Mouse (Mus musculus) left cerebral cortex, postnatal 36 days (tissue): ENCODE measurements around the gene Scaf1. TPM values are rescaled to one million over a fixed set of nuclear protein-coding genes. Genes with fewer than 3 reads are reported as not detected.

Experiments used
- DNase-seq, 2 experiments: peaks; one replicate each; pipeline ENCODE4 v3.0.0; 2021 to 2022; ENCODE audit warnings: low spot score in 2 of 2, mixed read lengths in 1 of 2
- intact Hi-C: fragments of 180-260 bp; cut with DNase I; formaldehyde crosslinking; loops from one replicate; pipeline ENCODE4 v1.15.1; 2025
- microRNA-seq: library from miRNA; unstranded; fragments of <30 nt; microRNA quantifications from one replicate; pipeline ENCODE4 v1.2.0, GENCODE M21; 2022
- total RNA-seq, 2 experiments: library from RNA; stranded (reverse); gene quantifications; 2 replicates each; pipeline ENCODE4 v1.2.3; 2021

The Scaf1 gene
- total RNA-seq, 2 experiments from 2014 or later, result 174 to 177 TPM

GRCm38 (mm10) chr7:44964990-44965389 lies 51.2 kb downstream of the Scaf1 start:
- intact Hi-C loops, result no loop called here

GRCm38 (mm10) chr7:44962831-44963230 lies 53.3 kb downstream of the Scaf1 start:
- no peak for DNase-seq

More at GRCm38 (mm10) chr7:44964990-44965389, 51.2 kb downstream of the Scaf1 start:
- no peak for DNase-seq

GRCm38 (mm10) chr7:44962337-44962736 lies 53.8 kb downstream of the Scaf1 start:
- no peak for DNase-seq
- intact Hi-C loops, result no loop called here

More at GRCm38 (mm10) chr7:44962831-44963230, 53.3 kb downstream of the Scaf1 start:
- intact Hi-C loops, result no loop called here

- intact Hi-C loops, result no loop called here
- DNase-seq, result no peak
Measured at GRCm38 (mm10) chr7:44960512-44960910, 55.7 kb downstream of the Scaf1 start.

- DNase-seq, result no peak
- intact Hi-C loops, result loop anchor here (5.0 to 10.0 kb wide), 2 partner anchors 38 to 235 kb away; no protein-coding TSS in a partner anchor
Measured at GRCm38 (mm10) chr7:44959874-44960511, 56.2 kb downstream of the Scaf1 start.

GRCm38 (mm10) chr7:44959281-44959680 lies 56.9 kb downstream of the Scaf1 start:
- intact Hi-C loops, result loop anchor here (5.0 to 10.0 kb wide), 2 partner anchors 37 to 234 kb away; no protein-coding TSS in a partner anchor
- no peak for DNase-seq

GRCm38 (mm10) chr7:44958208-44958607 lies 58.0 kb downstream of the Scaf1 start:
- intact Hi-C loops, result loop anchor here (5.0 to 10.0 kb wide), 2 partner anchors 36 to 233 kb away; no protein-coding TSS in a partner anchor
- DNase-seq, result no peak

GRCm38 (mm10) chr7:44957183-44957835 lies 58.9 kb downstream of the Scaf1 start:
- intact Hi-C loops, result loop anchor here (5.0 to 10.0 kb wide), 2 partner anchors 35 to 233 kb away; no protein-coding TSS in a partner anchor
- DNase-seq, result no peak

GRCm38 (mm10) chr7:44956266-44956665 lies 59.9 kb downstream of the Scaf1 start:
- DNase-seq, result no peak
- intact Hi-C loops, result loop anchor here (5.0 to 10.0 kb wide), 2 partner anchors 34 to 231 kb away; no protein-coding TSS in a partner anchor

- no peak for DNase-seq
- intact Hi-C loops, result loop anchor here (5.0 to 10.0 kb wide), 2 partner anchors 33 to 231 kb away; no protein-coding TSS in a partner anchor
Measured at GRCm38 (mm10) chr7:44955628-44956027, 60.5 kb downstream of the Scaf1 start.

GRCm38 (mm10) chr7:44954091-44954885 lies 61.9 kb downstream of the Scaf1 start:
- intact Hi-C loops, result loop anchor here (10.0 kb wide), 1 partner anchor 229 kb away; no protein-coding TSS in a partner anchor
- DNase-seq, result no peak

- intact Hi-C loops, result loop anchor here (10.0 kb wide), 1 partner anchor 229 kb away; no protein-coding TSS in a partner anchor
- no peak for DNase-seq
Measured at GRCm38 (mm10) chr7:44953561-44953960, 62.6 kb downstream of the Scaf1 start.

Small RNAs within 50 kb of the gene (microRNA-seq; reads per million reads assigned to microRNA genes)
- gene Mir7054, result 1.0 reads per million

Other genes with a start within 250 kb of the Scaf1 start
- 10 to 100 TPM; 28.1 to 32.2 TPM for gene Nup62, start 200.3 kb downstream of the Scaf1 start, total RNA-seq
- 1 to 10 TPM; 2.2 to 2.4 TPM for gene Il4i1, start 200.0 kb downstream of the Scaf1 start, total RNA-seq
- gene Atf5, start 199.7 kb downstream of the Scaf1 start, total RNA-seq, result 10 to 100 TPM; 22.2 to 26.5 TPM
- gene Akt1s1, start 167.4 kb downstream of the Scaf1 start, total RNA-seq, result 10 to 100 TPM; 67.7 to 73.6 TPM
- 10 to 100 TPM; 71.9 to 75.6 TPM for gene Tbc1d17, start 167.3 kb downstream of the Scaf1 start, total RNA-seq
- 10 to 100 TPM; 26.8 TPM for gene Pnkp, start 159.2 kb downstream of the Scaf1 start, total RNA-seq
- 100 to 1,000 TPM; 284 to 285 TPM for gene Ptov1, start 146.6 kb downstream of the Scaf1 start, total RNA-seq
- 10 to 100 TPM; 91.7 to 98.1 TPM for gene Med25, start 123.7 kb downstream of the Scaf1 start, total RNA-seq
- 10 to 100 TPM; 18.2 to 20.6 TPM for gene Fuz, start 120.3 kb downstream of the Scaf1 start, total RNA-seq
- 100 to 1,000 TPM; 346 to 355 TPM for gene Ap2a1, start 86.9 kb downstream of the Scaf1 start, total RNA-seq
- gene Tsks, start 73.2 kb downstream of the Scaf1 start, total RNA-seq, result 1 to 10 TPM; 1.4 to 3.4 TPM
- gene Cpt1c, start 41.5 kb downstream of the Scaf1 start, total RNA-seq, result 10 to 100 TPM; 85.4 to 97.7 TPM
- 100 to 1,000 TPM; 143 to 145 TPM for gene Prmt1, start 29.8 kb downstream of the Scaf1 start, total RNA-seq
- gene Irf3, start 18.7 kb downstream of the Scaf1 start, total RNA-seq, result 10 to 100 TPM; 29.2 to 38.7 TPM
- 1 to 10 TPM; 1.8 to 2.6 TPM for gene Bcl2l12, start 17.7 kb downstream of the Scaf1 start, total RNA-seq
- 10 to 100 TPM; 12.9 to 13.9 TPM for gene Rras, start 1.6 kb upstream of the Scaf1 start, total RNA-seq
- gene Prr12, start 36.5 kb upstream of the Scaf1 start, total RNA-seq, result 10 to 100 TPM; 64.9 to 75.3 TPM
- 10 to 100 TPM; 59.7 to 63.7 TPM for gene Nosip, start 46.1 kb upstream of the Scaf1 start, total RNA-seq
- 1 to 10 TPM; 5.4 to 7.4 TPM for gene Prrg2, start 46.3 kb upstream of the Scaf1 start, total RNA-seq
- gene Rcn3, start 75.9 kb upstream of the Scaf1 start, total RNA-seq, result 1 to 10 TPM; 3.8 to 4.9 TPM
- 10 to 100 TPM; 22.3 to 22.7 TPM for gene Fcgrt, start 87.5 kb upstream of the Scaf1 start, total RNA-seq
- 100 to 1,000 TPM; 405 to 466 TPM for gene Rps11, start 108.1 kb upstream of the Scaf1 start, total RNA-seq
- gene Rpl13a, start 112.4 kb upstream of the Scaf1 start, total RNA-seq, result 100 to 1,000 TPM; 614 to 796 TPM
- gene Gm45713, start 119.9 kb upstream of the Scaf1 start, total RNA-seq, result not detected
- 1 to 10 TPM; 3.7 to 6.1 TPM for gene Flt3l, start 120.1 kb upstream of the Scaf1 start, total RNA-seq
- 10 to 100 TPM; 44.8 to 53.6 TPM for gene Pih1d1, start 137.9 kb upstream of the Scaf1 start, total RNA-seq
- 10 to 100 TPM; 12.2 to 21.5 TPM for gene Aldh16a1, start 138.2 kb upstream of the Scaf1 start, total RNA-seq
- 1,000 to 10,000 TPM; 1,276 to 1,585 TPM for gene Slc17a7, start 147.6 kb upstream of the Scaf1 start, total RNA-seq
- gene Gfy, start 163.2 kb upstream of the Scaf1 start, total RNA-seq, result under 1 TPM; 0.17 to 0.50 TPM
- not detected for gene Pth2, start 164.6 kb upstream of the Scaf1 start, total RNA-seq
- gene Ccdc155, start 188.5 kb upstream of the Scaf1 start, total RNA-seq, result 1 to 10 TPM; 5.1 to 5.2 TPM
- 10 to 100 TPM; 25.9 to 29.9 TPM for gene Dkkl1, start 195.8 kb upstream of the Scaf1 start, total RNA-seq
- gene Tead2, start 199.4 kb upstream of the Scaf1 start, total RNA-seq, result 1 to 10 TPM; 3.9 to 5.6 TPM
- 1 to 10 TPM; 5.0 to 5.9 TPM for gene Cd37, start 222.8 kb upstream of the Scaf1 start, total RNA-seq
- 1 to 10 TPM; 1.2 to 1.6 TPM for gene Slc6a16, start 224.7 kb upstream of the Scaf1 start, total RNA-seq